Mouse (Mus musculus) 416B (cell line): ENCODE measurements around the gene Nrtn.

Source experiments
- DNase-seq: peaks from one replicate; pipeline ENCODE4 v3.0.0; 2011; ENCODE audit warnings: low read depth

The Nrtn gene

GRCm38 (mm10) chr17:56757416-56758123 lies at the start of gene Nrtn:
Gene Nrtn, minus strand, starts transcription at chr17:56757530.
- no peak for DNase-seq

- DNase-seq, result peak; percentile 65
Measured at GRCm38 (mm10) chr17:56805784-56806183, 48.5 kb upstream of the Nrtn start.

- DNase-seq, result no peak
Measured at GRCm38 (mm10) chr17:56804952-56805351, 47.6 kb upstream of the Nrtn start.

GRCm38 (mm10) chr17:56802065-56802464 lies 44.7 kb upstream of the Nrtn start:
- no peak for DNase-seq

DNA sequence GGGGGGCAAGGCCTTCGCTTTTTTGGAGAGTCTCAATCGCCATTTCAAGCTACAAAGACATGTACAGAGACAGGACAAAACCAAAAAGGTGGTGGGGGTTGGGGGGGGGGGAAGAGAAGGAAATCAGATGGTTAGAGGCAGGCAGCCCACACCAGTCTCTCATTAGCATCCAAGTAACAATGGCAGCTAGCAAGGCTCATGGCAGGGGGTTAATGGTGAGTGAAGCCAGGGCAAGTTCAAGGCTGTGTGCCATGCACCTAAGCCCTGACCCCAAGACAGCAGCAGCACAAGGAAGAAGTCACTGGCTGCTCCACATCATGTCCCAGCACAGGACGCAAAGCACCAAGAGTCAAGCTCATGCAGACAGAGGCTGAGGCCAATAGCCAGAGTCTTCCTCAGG lies 41.9 kb upstream of the Nrtn start:
- no peak for DNase-seq

DNA sequence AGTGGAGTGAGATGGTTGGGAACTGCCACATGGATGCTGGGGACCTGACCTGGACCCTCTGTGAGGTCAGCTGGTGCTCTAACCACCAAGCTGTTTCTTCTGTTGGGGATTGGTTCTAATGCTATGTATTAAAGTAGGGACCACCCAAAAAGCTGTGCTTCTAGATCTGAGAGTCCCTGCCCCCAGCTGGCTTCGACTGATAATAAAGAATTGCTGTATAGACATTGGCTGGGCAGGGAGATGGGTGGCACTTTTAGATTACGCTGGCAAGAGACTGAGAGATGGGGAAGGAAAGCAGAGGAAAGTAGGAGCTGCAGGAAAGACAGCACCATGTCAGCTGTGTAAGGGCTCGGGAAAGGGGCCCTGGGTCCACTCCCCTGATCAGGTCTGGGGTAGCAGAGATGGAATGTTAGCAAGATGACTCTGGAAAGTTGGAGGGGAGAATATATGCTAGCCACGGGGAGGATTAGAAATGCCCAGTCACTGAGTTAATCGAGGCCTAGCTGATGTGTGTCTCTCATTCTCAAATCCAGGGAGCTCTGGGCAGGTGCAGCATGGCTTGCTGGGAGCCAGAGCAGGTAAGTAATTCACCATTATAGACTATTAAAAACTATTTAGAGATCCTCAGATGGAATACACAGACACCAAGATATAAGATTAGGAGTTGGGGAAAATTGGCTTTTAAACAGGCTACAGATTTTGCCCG lies 36.4 kb upstream of the Nrtn start:
- no peak for DNase-seq

DNA sequence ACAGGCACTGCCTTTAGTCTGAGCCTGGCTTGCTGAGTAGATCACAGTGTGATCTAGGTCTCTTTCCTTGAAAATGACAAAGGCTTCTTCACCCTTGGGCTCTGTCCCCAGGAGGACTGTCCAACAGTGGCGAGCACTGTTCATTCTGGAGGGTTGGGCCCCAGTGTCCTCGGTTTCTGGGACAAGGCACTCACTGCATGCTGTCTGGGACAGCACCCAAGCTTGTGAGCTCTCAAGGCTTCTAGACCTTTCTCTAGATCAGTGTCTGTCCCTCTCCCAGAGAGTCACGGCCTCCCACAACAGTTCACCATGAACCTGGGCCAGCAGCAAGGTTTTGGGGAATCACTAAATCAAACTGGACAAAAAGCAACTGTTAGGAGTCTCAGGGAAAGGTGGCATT lies 35.3 kb upstream of the Nrtn start:
- no peak for DNase-seq

DNA sequence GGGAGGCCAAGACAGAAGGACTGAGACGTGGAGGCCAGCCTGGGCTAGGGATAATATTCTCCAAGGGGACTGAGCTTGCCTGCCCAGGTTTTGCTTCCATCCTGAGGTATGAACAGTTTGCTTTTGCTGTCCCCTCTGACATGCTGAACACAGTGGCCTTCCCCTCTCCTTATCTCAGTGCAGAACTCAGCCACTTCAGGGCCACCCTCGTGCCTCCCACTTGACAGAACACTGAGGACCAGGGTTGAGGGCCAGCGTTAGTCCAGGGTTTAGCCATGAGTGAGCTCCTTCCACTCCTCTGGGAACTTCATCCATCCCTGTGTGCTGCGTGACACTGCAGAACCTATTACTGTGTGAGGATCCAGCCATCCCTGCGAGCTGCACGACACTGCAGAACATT lies 32.0 kb upstream of the Nrtn start:
- no peak for DNase-seq

DNA sequence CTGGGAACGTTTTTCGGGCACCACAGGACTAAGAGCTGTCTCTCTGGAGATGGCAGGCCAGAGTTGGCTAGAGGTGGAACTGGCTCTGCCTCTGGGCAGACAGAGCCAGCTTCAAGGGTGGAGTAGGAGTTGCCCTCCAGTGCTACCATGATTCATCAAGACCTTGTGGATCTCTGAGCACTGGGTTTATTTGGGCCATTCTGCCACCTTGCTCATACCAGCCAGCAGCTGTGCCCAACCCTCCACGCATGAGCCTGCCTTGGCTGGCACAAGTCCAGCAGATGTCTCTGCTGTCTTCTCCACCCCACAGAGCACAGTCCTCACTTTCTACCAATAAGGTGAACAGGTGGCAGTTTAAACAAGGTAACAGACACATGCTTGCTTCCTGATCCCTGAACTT lies 31.6 kb upstream of the Nrtn start:
- DNase-seq, result no peak

DNA sequence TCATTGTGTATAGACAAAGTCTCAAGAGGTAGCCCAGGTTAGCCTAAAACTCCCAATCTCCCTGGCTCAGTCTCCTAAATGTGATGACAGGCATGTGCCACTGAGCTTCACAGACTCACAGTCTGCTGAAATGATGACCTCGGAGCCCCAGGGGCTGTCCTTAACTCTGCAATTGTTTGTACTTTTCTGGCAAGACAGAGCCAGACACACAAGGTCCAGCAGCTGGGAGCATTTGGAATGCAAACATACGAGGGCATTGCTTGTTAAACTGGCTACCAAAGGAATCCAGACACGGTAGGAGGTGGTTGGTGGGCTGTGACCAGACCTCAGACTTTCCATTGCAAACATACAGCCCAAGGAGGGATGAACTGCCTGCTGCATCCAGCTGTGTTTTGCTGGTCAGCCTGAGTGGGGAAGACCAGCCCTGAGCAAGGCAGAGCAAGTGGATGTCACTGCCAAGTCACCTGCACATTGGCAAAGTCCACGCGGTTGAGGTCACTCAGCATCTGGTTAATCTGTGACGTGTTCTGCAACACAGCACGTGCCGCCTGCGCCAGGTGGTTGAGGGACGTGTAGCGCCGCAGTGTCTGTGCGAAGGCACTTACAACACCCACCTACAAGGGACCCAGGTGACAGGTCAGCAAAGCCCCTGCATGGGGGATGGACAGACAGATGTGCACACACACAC lies 23.1 kb upstream of the Nrtn start:
- DNase-seq, result no peak

- DNase-seq, result no peak
Measured at GRCm38 (mm10) chr17:56778779-56779362, 21.5 kb upstream of the Nrtn start.

GRCm38 (mm10) chr17:56777568-56777967 lies 20.2 kb upstream of the Nrtn start:
- no peak for DNase-seq

DNA sequence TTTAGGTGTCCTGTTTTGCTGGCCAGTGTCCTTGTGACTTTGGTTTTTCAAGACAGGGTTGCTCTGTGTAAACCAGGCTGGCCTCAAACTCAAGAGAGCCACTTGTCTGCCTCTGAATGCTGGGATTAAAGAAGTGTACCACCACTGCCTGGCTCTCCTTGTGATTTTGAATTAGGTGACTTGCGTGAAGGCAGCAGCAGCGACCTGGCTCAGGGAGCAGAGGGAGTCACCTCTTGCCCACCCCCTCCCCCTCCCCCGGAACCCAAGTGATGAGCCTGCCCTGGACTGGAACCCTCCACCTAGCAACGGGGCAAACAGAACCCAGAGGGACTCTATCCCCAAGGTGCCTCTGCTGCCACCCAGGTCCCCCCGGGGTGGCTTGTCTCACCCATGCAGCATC lies 12.6 kb upstream of the Nrtn start, which contains the start of gene Prr22:
Prr22 (plus strand) TSS at position 301 of the 400 bp plus-strand sequence.
- DNase-seq, result no peak

DNA sequence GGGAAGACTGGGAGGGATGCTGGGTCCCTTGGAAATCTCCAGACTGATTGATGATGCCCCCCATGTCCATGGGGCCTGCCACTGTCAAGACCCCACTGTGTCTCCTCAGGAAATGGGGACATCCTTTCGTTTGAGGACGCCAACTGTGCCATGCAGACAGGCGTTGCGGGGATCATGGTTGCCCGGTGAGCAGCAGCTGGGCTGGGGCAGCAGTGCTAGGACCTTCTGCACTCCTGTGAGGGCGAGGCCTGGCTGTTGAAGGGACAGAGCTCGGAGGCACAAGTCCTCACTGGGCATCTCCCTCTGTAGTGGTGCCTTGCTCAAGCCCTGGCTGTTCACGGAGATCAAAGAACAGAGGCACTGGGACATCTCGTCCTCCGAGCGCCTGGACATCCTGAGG lies 11.6 kb upstream of the Nrtn start:
- no peak for DNase-seq

- no peak for DNase-seq
Measured at GRCm38 (mm10) chr17:56767531-56768135, 10.3 kb upstream of the Nrtn start.

- DNase-seq, result no peak
Measured at GRCm38 (mm10) chr17:56766631-56767405, 9.5 kb upstream of the Nrtn start.

GRCm38 (mm10) chr17:56765431-56765830 lies 8.1 kb upstream of the Nrtn start:
- no peak for DNase-seq

DNA sequence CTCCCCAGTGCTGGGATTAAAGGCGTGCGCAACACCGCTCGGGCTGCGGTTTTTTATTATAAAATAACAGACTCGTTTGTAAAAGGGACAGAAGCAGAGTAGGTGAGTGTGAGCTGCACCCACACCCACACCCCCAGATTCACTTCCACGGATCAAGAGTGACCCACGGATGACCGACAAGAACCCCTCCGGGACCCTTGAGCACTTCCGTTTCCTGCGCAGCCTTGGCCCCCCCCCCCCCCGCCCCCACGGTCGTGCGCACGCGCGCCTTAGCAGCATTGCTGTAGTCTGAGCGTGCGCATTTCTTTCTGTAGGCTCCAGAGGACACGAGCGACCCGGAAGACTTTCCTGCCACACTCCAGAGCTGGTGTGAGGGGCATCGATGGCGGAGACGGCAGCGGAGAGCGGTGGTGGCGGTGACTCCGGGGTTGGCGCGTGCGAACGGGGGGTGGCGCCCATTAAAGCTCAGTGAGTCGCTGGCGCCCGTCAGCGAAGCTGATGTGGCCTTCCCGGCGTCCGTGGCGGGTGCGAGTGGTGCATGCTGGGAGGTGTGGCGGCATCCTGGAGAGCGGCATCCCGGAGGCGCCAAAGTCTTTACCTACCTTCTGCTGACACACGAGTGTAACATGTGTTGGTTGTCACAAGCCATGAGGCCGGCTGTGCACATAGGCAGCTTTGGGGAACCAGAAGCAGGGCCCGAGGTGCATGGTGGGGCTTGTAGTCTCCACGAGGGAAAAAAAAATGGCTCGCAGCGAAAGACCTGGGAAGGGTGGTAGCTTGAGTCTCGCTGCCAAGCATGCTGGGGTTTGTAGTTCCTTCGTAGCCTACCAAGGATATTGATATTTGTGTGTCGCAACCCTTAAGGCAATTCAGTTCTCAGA lies 7.4 kb upstream of the Nrtn start, which contains the start of gene Dus3l:
Dus3l (plus strand) TSS at position 284 of the 881 bp plus-strand sequence.
- DNase-seq, result peak; percentile 96

DNA sequence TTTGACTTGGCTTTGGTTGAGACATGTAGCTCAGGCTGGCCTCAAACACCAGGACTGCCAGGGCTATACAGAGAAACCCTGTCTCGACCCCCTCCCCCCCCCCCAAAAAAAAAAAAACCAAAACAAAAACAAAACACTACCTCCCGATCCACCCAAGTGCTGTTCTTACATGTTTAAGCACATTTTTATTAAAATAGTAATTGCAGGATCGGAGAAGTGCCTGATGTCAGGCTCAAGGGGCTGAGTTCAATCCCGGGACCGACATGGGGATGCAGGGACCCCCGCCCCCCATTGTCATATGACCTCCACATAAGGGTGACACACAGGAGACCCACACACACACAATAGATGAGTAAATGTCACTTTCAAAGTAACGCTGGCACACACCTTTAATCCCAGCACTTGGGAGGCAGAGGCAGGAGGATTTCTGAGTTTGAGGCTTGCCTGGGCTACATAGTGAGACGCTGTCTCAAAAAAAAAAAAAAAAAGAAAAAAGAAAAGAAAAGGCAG lies 6.5 kb upstream of the Nrtn start:
- DNase-seq, result no peak
